Mouse (Mus musculus): ENCODE data around the gene Prdm9. TPM values are rescaled to one million over a fixed set of nuclear protein-coding genes. Genes with fewer than 3 reads are reported as not detected.
A peak's percentile ranks its signal among the peaks of the same experiment; 100 is the strongest.

The Prdm9 gene
- polyA plus RNA-seq, 2 experiments, result 1.0 to 2.7 TPM

DNA sequence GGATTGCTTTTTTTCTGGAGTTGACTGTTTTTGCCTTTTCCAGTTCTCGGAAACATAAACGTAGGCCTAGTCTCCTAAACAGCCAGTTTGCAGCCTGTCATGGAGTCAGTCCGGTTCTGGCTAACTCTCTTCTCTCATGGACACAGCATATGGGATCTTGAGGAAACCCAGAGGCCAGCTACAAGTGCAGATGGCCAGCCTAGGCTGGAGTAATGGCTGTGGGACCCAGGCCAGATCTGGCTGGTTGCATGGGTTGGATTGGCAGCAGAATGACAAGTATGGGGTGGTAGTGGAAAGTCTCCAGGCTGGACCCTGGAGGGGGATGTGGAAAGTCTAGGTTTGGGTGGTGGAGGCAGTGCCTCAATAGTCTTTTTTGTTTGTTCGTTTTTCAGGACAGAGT lies 23.8 kb downstream of the Prdm9 start:
- WGBS, result 65% methylated on average over 4 of the region's 4 CpGs
- Histone ChIP-seq H3K27ac (replicated peaks; ENCODE audit: low read depth, low read length) (no peak overlapping the region), H3K27me3 (ENCODE audit: control insufficient read depth, insufficient read depth, low read length) (peaks cover 18% of the 10 kb centered on the region), H3K36me3 (ENCODE audit: control insufficient read depth, insufficient read depth, low read length) (no peaks in the 10 kb centered on the region), H3K9me3 (ENCODE audit: control insufficient read depth, low read length) (peaks cover 4% of the 10 kb centered on the region; the same call in 1 of the 2 replicates), H3K4me3 (replicated peaks; ENCODE audit: low read length) (no peak overlapping the region), H3K9ac (ENCODE audit: low read depth, low read length, severe bottlenecking) (no peak overlapping the region), H3K4me1 (ENCODE audit: control insufficient read depth, insufficient read depth, low read length) (no peaks in the 10 kb centered on the region), H3K4me2 (replicated peaks; ENCODE audit: low read depth, low read length, severe bottlenecking) (no peak overlapping the region)
- ATAC-seq (ENCODE audit: low FRiP score, low read depth) (no peak), DNase-seq (ENCODE audit: low spot score) (no peak)
- no peak for TF ChIP-seq POLR2A (IDR thresholded peaks at IDR 0.05; ENCODE audit: borderline replicate concordance, extremely low read depth, insufficient read depth, insufficient read length)

DNA sequence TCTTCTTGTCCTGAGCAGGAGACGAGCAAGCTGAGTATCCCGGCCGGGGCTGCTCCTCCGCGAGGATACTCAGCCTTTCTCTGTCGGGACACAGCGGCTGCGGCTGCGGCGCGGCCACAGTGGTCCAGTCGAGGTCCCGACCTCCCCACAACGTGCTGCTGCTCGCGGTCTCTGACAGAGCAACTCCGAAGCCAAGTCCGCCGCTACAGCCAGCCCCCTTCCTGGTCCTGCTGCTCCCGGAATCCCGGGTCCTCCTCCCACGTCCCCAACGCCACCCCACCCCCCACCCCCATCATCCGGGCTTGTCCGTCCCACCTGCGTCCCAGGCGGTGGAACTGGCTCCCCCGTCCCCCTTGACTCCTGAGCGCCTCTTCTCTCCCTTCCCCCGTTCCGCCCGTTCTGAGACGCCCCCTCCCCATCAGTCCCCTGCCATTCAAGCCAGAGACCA lies 27.7 kb downstream of the Prdm9 start:
- Histone ChIP-seq H3K9ac (ENCODE audit: low read depth, low read length, severe bottlenecking) (peak overlapping the region; percentile 53), H3K36me3 (ENCODE audit: control insufficient read depth, insufficient read depth, low read length) (no peaks in the 10 kb centered on the region), H3K27me3 (ENCODE audit: control insufficient read depth, insufficient read depth, low read length) (peaks cover 22% of the 10 kb centered on the region), H3K4me1 (ENCODE audit: control insufficient read depth, insufficient read depth, low read length) (no peaks in the 10 kb centered on the region), H3K9me3 (ENCODE audit: control insufficient read depth, low read length) (no peaks in the 10 kb centered on the region), H3K4me3 (replicated peaks; ENCODE audit: low read length) (peak overlapping the region; percentile 49), H3K27ac (replicated peaks; ENCODE audit: low read depth, low read length) (no peak overlapping the region), H3K4me2 (replicated peaks; ENCODE audit: low read depth, low read length, severe bottlenecking) (peak overlapping the region; percentile 79)
- WGBS, result 3% methylated on average over 30 of the region's 33 CpGs
- DNase-seq (ENCODE audit: low spot score) (no peak), ATAC-seq (ENCODE audit: low FRiP score, low read depth) (no peak)
- no peak for TF ChIP-seq POLR2A (IDR thresholded peaks at IDR 0.05; ENCODE audit: borderline replicate concordance, extremely low read depth, insufficient read depth, insufficient read length)

DNA sequence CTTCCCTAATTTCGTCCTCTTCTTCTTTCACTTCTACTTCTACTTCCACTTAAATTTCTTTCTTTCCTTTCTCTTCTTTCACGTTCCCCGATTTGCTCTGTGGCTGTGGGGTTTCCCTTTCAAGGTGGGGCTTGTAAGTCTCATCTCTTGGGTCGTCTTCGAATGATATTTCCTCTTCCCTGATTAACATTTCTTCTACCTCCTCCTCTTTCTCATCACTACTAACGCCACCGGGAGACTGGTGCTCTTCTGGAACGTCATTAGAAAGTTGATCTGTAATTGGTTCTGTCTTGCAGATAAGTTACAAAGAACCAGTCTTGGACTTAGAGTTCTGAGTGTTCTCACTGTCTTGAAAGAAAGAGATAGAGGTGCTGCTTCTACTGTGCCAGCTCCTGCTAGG lies 28.2 kb downstream of the Prdm9 start:
- no peak for DNase-seq (ENCODE audit: low spot score)
- no peaks in the 10 kb centered on the region for H3K4me1 ChIP-seq (ENCODE audit: control insufficient read depth, insufficient read depth, low read length)
- peak overlapping the region; percentile 49 for H3K4me3 ChIP-seq (replicated peaks; ENCODE audit: low read length)
- 19% methylated on average over 8 of the region's 8 CpGs for WGBS
- no peak overlapping the region for H3K27ac ChIP-seq (replicated peaks; ENCODE audit: low read depth, low read length)
- H3K4me2 ChIP-seq (replicated peaks; ENCODE audit: low read depth, low read length, severe bottlenecking), result peak overlapping the region; percentile 79
- no peaks in the 10 kb centered on the region for H3K9me3 ChIP-seq (ENCODE audit: control insufficient read depth, low read length)
- H3K36me3 ChIP-seq (ENCODE audit: control insufficient read depth, insufficient read depth, low read length), result no peaks in the 10 kb centered on the region
- peak overlapping the region; percentile 53 for H3K9ac ChIP-seq (ENCODE audit: low read depth, low read length, severe bottlenecking)
- no peak for TF ChIP-seq POLR2A (IDR thresholded peaks at IDR 0.05; ENCODE audit: borderline replicate concordance, extremely low read depth, insufficient read depth, insufficient read length)
- H3K27me3 ChIP-seq (ENCODE audit: control insufficient read depth, insufficient read depth, low read length), result peaks cover 22% of the 10 kb centered on the region
- no peak for ATAC-seq (ENCODE audit: low FRiP score, low read depth)

- TF ChIP-seq POLR2A (IDR thresholded peaks at IDR 0.05; ENCODE audit: borderline replicate concordance, extremely low read depth, insufficient read depth, insufficient read length), result no peak
- Histone ChIP-seq H3K36me3 (ENCODE audit: control insufficient read depth, insufficient read depth, low read length) (no peaks in the 10 kb centered on the region), H3K9ac (ENCODE audit: low read depth, low read length, severe bottlenecking) (no peak overlapping the region), H3K27ac (replicated peaks; ENCODE audit: low read depth, low read length) (no peak overlapping the region), H3K27me3 (ENCODE audit: control insufficient read depth, insufficient read depth, low read length) (peaks cover 22% of the 10 kb centered on the region), H3K9me3 (ENCODE audit: control insufficient read depth, low read length) (no peaks in the 10 kb centered on the region), H3K4me3 (replicated peaks; ENCODE audit: low read length) (no peak overlapping the region), H3K4me1 (ENCODE audit: control insufficient read depth, insufficient read depth, low read length) (no peaks in the 10 kb centered on the region), H3K4me2 (replicated peaks; ENCODE audit: low read depth, low read length, severe bottlenecking) (no peak overlapping the region)
- DNase-seq (ENCODE audit: low spot score) (no peak), ATAC-seq (ENCODE audit: low FRiP score, low read depth) (no peak)
- WGBS, result 62% methylated on average over 10 of the region's 11 CpGs
Measured at GRCm38 (mm10) chr17:15535162-15535800, 28.9 kb downstream of the Prdm9 start.

DNA sequence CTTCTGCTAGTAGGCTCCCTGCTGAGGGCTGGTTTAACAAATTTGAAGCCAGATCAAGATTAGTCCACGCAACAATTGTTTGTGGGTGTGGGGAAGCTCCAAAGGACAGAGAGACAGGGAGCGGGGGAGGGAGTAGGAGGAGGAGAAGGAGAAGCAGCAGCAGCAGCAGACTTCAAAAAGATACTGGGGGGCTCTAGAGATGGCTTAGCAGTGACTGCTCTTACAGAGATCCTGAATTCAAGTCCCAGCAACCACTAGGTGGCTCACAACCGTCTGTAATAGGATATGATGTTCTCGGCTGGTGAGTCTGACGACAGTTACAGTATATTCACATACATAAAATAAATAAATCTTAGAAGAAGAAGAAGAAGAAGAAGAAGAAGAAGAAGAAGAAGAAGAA lies 34.0 kb downstream of the Prdm9 start:
- Histone ChIP-seq H3K4me2 (replicated peaks; ENCODE audit: low read depth, low read length, severe bottlenecking) (no peak overlapping the region), H3K27ac (replicated peaks; ENCODE audit: low read depth, low read length) (no peak overlapping the region), H3K9ac (ENCODE audit: low read depth, low read length, severe bottlenecking) (no peak overlapping the region), H3K4me1 (ENCODE audit: control insufficient read depth, insufficient read depth, low read length) (peaks cover 10% of the 10 kb centered on the region), H3K36me3 (ENCODE audit: control insufficient read depth, insufficient read depth, low read length) (peaks cover under 1% of the 10 kb centered on the region; the same call in 1 of the 2 replicates), H3K27me3 (ENCODE audit: control insufficient read depth, insufficient read depth, low read length) (peaks cover 2% of the 10 kb centered on the region; the same call in 1 of the 2 replicates), H3K4me3 (replicated peaks; ENCODE audit: low read length) (no peak overlapping the region), H3K9me3 (ENCODE audit: control insufficient read depth, low read length) (no peaks in the 10 kb centered on the region)
- WGBS, result 10% methylated on average over 5 of the region's 5 CpGs
- DNase-seq (ENCODE audit: low spot score) (peak; percentile 44), ATAC-seq (ENCODE audit: low FRiP score, low read depth) (no peak)
- TF ChIP-seq POLR2A (IDR thresholded peaks at IDR 0.05; ENCODE audit: borderline replicate concordance, extremely low read depth, insufficient read depth, insufficient read length), result no peak

Data from limb, embryonic 14.5 days (tissue).